16 mouse cellular contexts compared by ENCODE assay signal in genomic region chr1:179642726-179643125, GRCm38 (mm10).
"Had no signal": no experiment of that assay in that cellular context is flagged by ENCODE, and none has a peak within 500 bp of the region (broad histone marks: within the 10 kb centered on the region; RNA-seq: fewer than 3 reads in every experiment).

No protein-coding gene starts in this region.

- ATAC-seq: intestine, postnatal 0 days had no signal

- H3K4me1 ChIP-seq: liver, embryonic 13.5 days had no signal

- H3K4me2 ChIP-seq: limb, embryonic 12.5 days; limb, embryonic 15.5 days; liver, embryonic 13.5 days; midbrain, embryonic 11.5 days; stomach, embryonic 15.5 days had no signal

- H3K4me3 ChIP-seq: limb, embryonic 12.5 days; limb, embryonic 15.5 days; liver, embryonic 13.5 days; stomach, embryonic 15.5 days had no signal

- H3K27me3 ChIP-seq: limb, embryonic 12.5 days; limb, embryonic 15.5 days; stomach, embryonic 15.5 days had no signal

- DNase-seq: kidney, adult 2 months; kidney, postnatal 36 days; left cerebral cortex, postnatal 4 days; liver, embryonic 13.5 days; lung, adult 2 months; lung, postnatal 14 days; lung, postnatal 4 days; midbrain, embryonic 14.5 days; right cerebral cortex, postnatal 25 days; spleen, adult 18-20 months had no signal

- H3K9ac ChIP-seq: limb, embryonic 12.5 days; limb, embryonic 15.5 days; liver, embryonic 13.5 days; stomach, embryonic 15.5 days had no signal

- H3K36me3 ChIP-seq: limb, embryonic 12.5 days; limb, embryonic 15.5 days; liver, embryonic 13.5 days; stomach, embryonic 15.5 days had no signal

- H3K27ac ChIP-seq: kidney, postnatal 0 days; limb, embryonic 12.5 days; limb, embryonic 15.5 days; liver, embryonic 13.5 days; stomach, embryonic 15.5 days had no signal

- H3K9me3 ChIP-seq: limb, embryonic 12.5 days; limb, embryonic 15.5 days; liver, embryonic 13.5 days; stomach, embryonic 15.5 days had no signal
